Mouse (Mus musculus) CH12.LX (cell line): ENCODE results near the gene Tunar. TPM values are rescaled to one million over a fixed set of nuclear protein-coding genes. Genes with fewer than 3 reads are reported as not detected.

Experiments used
- DNase-seq: peaks from one replicate; pipeline ENCODE4 v3.0.0-alpha.2; 2013; ENCODE audit errors: extremely low read depth
- H3K27ac ChIP-seq: 2 replicates; pipeline ENCODE4 v1.5.1; 2012; ENCODE audit warnings: low read depth, mild to moderate bottlenecking, control low read depth, moderate library complexity; ENCODE audit not compliant: insufficient read depth
- H3K27me3 ChIP-seq: replicated peaks from 2 replicates; pipeline ENCODE3; 2012; ENCODE audit warnings: inconsistent platforms
- H3K36me3 ChIP-seq, 2 experiments: replicated peaks in 1 of 2; 2 replicates each; pipeline versions ENCODE3 to v1.6.1; 2012; ENCODE audit warnings: inconsistent platforms in 1 of 2, low read length in 1 of 2, mild to moderate bottlenecking in 1 of 2, mixed read lengths in 1 of 2, moderate library complexity in 1 of 2; ENCODE audit not compliant: control insufficient read depth in 1 of 2, insufficient read depth in 1 of 2
- H3K4me1 ChIP-seq, 2 experiments: 2 replicates each; pipeline ENCODE4 v1.6.1; 2012; ENCODE audit warnings: inconsistent platforms in 1 of 2, moderate library complexity in 1 of 2; ENCODE audit not compliant: insufficient read depth in 2 of 2, control insufficient read depth in 1 of 2
- H3K4me2 ChIP-seq: 2 replicates; pipeline ENCODE4 v1.6.1; 2012; ENCODE audit warnings: low read depth, mild to moderate bottlenecking, control low read depth; ENCODE audit not compliant: poor library complexity, insufficient read depth, severe bottlenecking
- H3K4me3 ChIP-seq, 3 experiments: fragments of 150-350 bp in 1 of 3; sonication (generic) in 1 of 3; replicated peaks in 1 of 3; 2 replicates each; pipeline versions ENCODE3 to v1.5.1; 2011 to 2012; ENCODE audit warnings: low read depth in 2 of 3, low read length in 2 of 3, mild to moderate bottlenecking in 2 of 3, moderate library complexity in 2 of 3, control low read depth in 1 of 3, improper control_type of control experiment in 1 of 3, inconsistent platforms in 1 of 3, mixed read lengths in 1 of 3; ENCODE audit not compliant: poor library complexity in 1 of 3
- H3K79me2 ChIP-seq: replicated peaks from 2 replicates; pipeline ENCODE4 v1.6.1; 2012; ENCODE audit warnings: mild to moderate bottlenecking, moderate library complexity; ENCODE audit not compliant: control insufficient read depth, poor library complexity, insufficient read depth, severe bottlenecking; ENCODE audit errors: extremely low read depth
- H3K9ac ChIP-seq: 2 replicates; pipeline ENCODE4 v1.6.1; 2012; ENCODE audit warnings: low read depth, mild to moderate bottlenecking, control low read depth, moderate library complexity; ENCODE audit not compliant: insufficient read depth
- H3K9me3 ChIP-seq: replicated peaks from 2 replicates; pipeline ENCODE3; 2012; ENCODE audit warnings: low read length, inconsistent platforms, mixed read lengths
- BHLHE40 ChIP-seq: IDR thresholded peaks from 2 replicates; pipeline ENCODE4 v1.6.1; 2011; ENCODE audit warnings: mild to moderate bottlenecking, low read depth, low read length, improper control_type of control experiment
- CHD1 ChIP-seq: IDR thresholded peaks from 2 replicates; pipeline ENCODE4 v1.6.1; 2012; ENCODE audit warnings: low read depth, low read length, improper control_type of control experiment, inconsistent platforms
- E2F4 ChIP-seq: IDR thresholded peaks from 2 replicates; pipeline ENCODE4 v1.6.1; 2011; ENCODE audit warnings: low read depth, low read length, improper control_type of control experiment; ENCODE audit not compliant: insufficient replicate concordance
- ELF1 ChIP-seq: IDR thresholded peaks from 2 replicates; pipeline ENCODE4 v1.6.1; 2014; ENCODE audit warnings: low read depth, mild to moderate bottlenecking, inconsistent platforms, low read length, improper control_type of control experiment
- EP300 ChIP-seq: IDR thresholded peaks from 2 replicates; pipeline ENCODE4 v1.6.1; 2011; ENCODE audit warnings: low read length, improper control_type of control experiment
- ETS1 ChIP-seq: conservative IDR thresholded peaks from 2 replicates; pipeline ENCODE4 v1.6.1; 2012; ENCODE audit warnings: low read depth, mild to moderate bottlenecking, inconsistent platforms, low read length, improper control_type of control experiment, moderate library complexity
- GABPA ChIP-seq: IDR thresholded peaks from 2 replicates; pipeline ENCODE4 v1.6.1; 2012; ENCODE audit warnings: low read depth, low read length, improper control_type of control experiment, inconsistent platforms; ENCODE audit not compliant: insufficient replicate concordance
- JUN ChIP-seq: IDR thresholded peaks from 2 replicates; pipeline ENCODE4 v1.6.1; 2011; ENCODE audit warnings: low read depth, mild to moderate bottlenecking, low read length, improper control_type of control experiment, moderate library complexity; ENCODE audit not compliant: insufficient read depth
- JUND ChIP-seq: conservative IDR thresholded peaks from 2 replicates; pipeline ENCODE4 v1.6.1; 2011; ENCODE audit warnings: low read depth, low read length, improper control_type of control experiment
- MAFK ChIP-seq: IDR thresholded peaks from 2 replicates; pipeline ENCODE4 v1.6.1; 2011; ENCODE audit warnings: low read length, improper control_type of control experiment; ENCODE audit not compliant: insufficient replicate concordance
- MAZ ChIP-seq: IDR thresholded peaks from 2 replicates; pipeline ENCODE4 v1.6.1; 2012; ENCODE audit warnings: low read depth, mild to moderate bottlenecking, inconsistent platforms, low read length, improper control_type of control experiment, moderate library complexity
- MEF2A ChIP-seq: IDR thresholded peaks from 2 replicates; pipeline ENCODE4 v1.6.1; 2014; ENCODE audit warnings: low read depth, mild to moderate bottlenecking, inconsistent platforms, low read length, improper control_type of control experiment, borderline replicate concordance
- MXI1 ChIP-seq: IDR thresholded peaks from 2 replicates; pipeline ENCODE4 v1.6.1; 2011; ENCODE audit warnings: mild to moderate bottlenecking, low read depth, low read length, improper control_type of control experiment
- MYC ChIP-seq: IDR thresholded peaks from 2 replicates; pipeline ENCODE4 v1.6.1; 2011; ENCODE audit warnings: low read depth, mild to moderate bottlenecking, improper control_type of control experiment, low read length
- NELFE ChIP-seq: IDR thresholded peaks from 2 replicates; pipeline ENCODE4 v1.6.1; 2011; ENCODE audit warnings: low read depth, low read length, improper control_type of control experiment
- NRF1 ChIP-seq: IDR thresholded peaks from 2 replicates; pipeline ENCODE4 v1.6.1; 2014; ENCODE audit warnings: low read depth, mild to moderate bottlenecking, inconsistent platforms, low read length, improper control_type of control experiment, moderate library complexity
- RAD21 ChIP-seq: IDR thresholded peaks from 2 replicates; pipeline ENCODE4 v1.6.1; 2011; ENCODE audit warnings: low read depth, mild to moderate bottlenecking, low read length, improper control_type of control experiment, moderate library complexity
- SMC3 ChIP-seq: IDR thresholded peaks from 2 replicates; pipeline ENCODE4 v1.6.1; 2011; ENCODE audit warnings: low read depth, low read length, improper control_type of control experiment
- TBP ChIP-seq: conservative IDR thresholded peaks from 2 replicates; pipeline ENCODE4 v1.6.1; 2011; ENCODE audit warnings: low read depth, low read length, improper control_type of control experiment
- UBTF ChIP-seq: IDR thresholded peaks from 2 replicates; pipeline ENCODE4 v1.6.1; 2012; ENCODE audit warnings: low read depth, mild to moderate bottlenecking, inconsistent platforms, low read length, improper control_type of control experiment, moderate library complexity
- USF1 ChIP-seq: IDR thresholded peaks from 2 replicates; pipeline ENCODE4 v1.6.1; 2014; ENCODE audit warnings: low read depth, mild to moderate bottlenecking, inconsistent platforms, low read length, improper control_type of control experiment
- USF2 ChIP-seq: conservative IDR thresholded peaks from 2 replicates; pipeline ENCODE4 v1.6.1; 2011; ENCODE audit warnings: low read depth, low read length, improper control_type of control experiment
- ZKSCAN1 ChIP-seq: IDR thresholded peaks from 2 replicates; pipeline ENCODE4 v1.6.1; 2012; ENCODE audit warnings: low read depth, inconsistent platforms, low read length, improper control_type of control experiment, borderline replicate concordance
- ZMIZ1 ChIP-seq: IDR thresholded peaks from 2 replicates; pipeline ENCODE4 v1.6.1; 2012; ENCODE audit warnings: low read depth, mild to moderate bottlenecking, inconsistent platforms, low read length, improper control_type of control experiment
- dilution Hi-C: fragments of 300-500 bp; cut with MboI; formaldehyde crosslinking; loops from 2 replicates; pipeline ENCODE4 v1.14.3; 2020; ENCODE audit warnings: low sequenced_read_pairs; ENCODE audit not compliant: extremely low pct_unique_long_range_greater_than_20kb, extremely low pct_ligation_motif_present
- in situ Hi-C: fragments of 300-500 bp; cut with MboI; formaldehyde crosslinking; loops from 3 replicates; pipeline ENCODE4 v1.14.3; 2019; ENCODE audit warnings: low sequenced_read_pairs, low pct_ligation_motif_present, low pct_unique_long_range_greater_than_20kb, mixed read lengths
- polyA plus RNA-seq: library from polyadenylated mRNA; unstranded; fragments of >175 nt; gene quantifications from 2 replicates; pipeline ENCODE4 v1.2.1, GENCODE M21; 2012; ENCODE audit warnings: low read depth; ENCODE audit not compliant: insufficient read length
- total RNA-seq, 2 experiments: library from RNA; depleted of rRNA; stranded (reverse); fragments of 300-350 nt in 1 of 2; fragments of >200 nt in 1 of 2; gene quantifications; 2 replicates each; pipeline ENCODE4 v1.2.3; 2012 to 2014

The Tunar gene
- total and polyA plus RNA-seq, 3 experiments = not detected

DNA sequence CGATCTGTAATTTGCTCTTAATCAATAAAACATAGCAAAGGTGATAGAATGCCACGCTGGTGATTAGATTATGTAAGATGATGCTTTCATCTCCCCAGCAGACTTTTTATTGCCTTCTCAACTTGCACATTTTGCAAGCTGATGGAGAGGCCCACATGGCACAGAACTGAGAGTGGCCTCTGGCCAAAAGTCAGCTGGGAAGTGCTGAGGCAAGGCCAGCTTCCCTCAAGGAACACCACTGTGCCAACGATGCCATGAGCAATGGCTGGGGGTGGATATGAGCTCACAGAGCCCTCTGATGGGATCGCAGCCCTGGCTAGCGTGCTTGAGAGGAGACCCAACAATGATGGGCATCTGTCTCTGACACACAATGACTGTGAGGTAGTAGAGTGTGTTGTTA, 6.6 kb upstream of the Tunar start:
- Histone ChIP-seq H3K4me3 (no peak overlapping the region), H3K27me3 (peaks cover 29% of the 10 kb centered on the region), H3K79me2 (no peaks in the 10 kb centered on the region), H3K4me2 (no peak overlapping the region), H3K4me1 (no peaks in the 10 kb centered on the region), H3K27ac (no peak overlapping the region), H3K36me3 (no peaks in the 10 kb centered on the region), H3K9ac (no peak overlapping the region), H3K9me3 (no peaks in the 10 kb centered on the region)
- in situ Hi-C loops (no loop called here), dilution Hi-C loops (no loop called here)
- DNase-seq = no peak
- no peak for TF ChIP-seq BHLHE40
- no peak for TF ChIP-seq USF2
- no peak for TF ChIP-seq TBP
- no peak for TF ChIP-seq MYC
- no peak for TF ChIP-seq USF1
- no peak for TF ChIP-seq ETS1
- no peak for TF ChIP-seq UBTF
- no peak for TF ChIP-seq MAFK
- TF ChIP-seq ZMIZ1 = no peak
- no peak for TF ChIP-seq ZKSCAN1
- TF ChIP-seq RAD21 = no peak
- no peak for TF ChIP-seq NELFE
- no peak for TF ChIP-seq MXI1
- no peak for TF ChIP-seq ELF1
- no peak for TF ChIP-seq NRF1
- TF ChIP-seq CHD1 = no peak
- TF ChIP-seq JUN = no peak

DNA sequence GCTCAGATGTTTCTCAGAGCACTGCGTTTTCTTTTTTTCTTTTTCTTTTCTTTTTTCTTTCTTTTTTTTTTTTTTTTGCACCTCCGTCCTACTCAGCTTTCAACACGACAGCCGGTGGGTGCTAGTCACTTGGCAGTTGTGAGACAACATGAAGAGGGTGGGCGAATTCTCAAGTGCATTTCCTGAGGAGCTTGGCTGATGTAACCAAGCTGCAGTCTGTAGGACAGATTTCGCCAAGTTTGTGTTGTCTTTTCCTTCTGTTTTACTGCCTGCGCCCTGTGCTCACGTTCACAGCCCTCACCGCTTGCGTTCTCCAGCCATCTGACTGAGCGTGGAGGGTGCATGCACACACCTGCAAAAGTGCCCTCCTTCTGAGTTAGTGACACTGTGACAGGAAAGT, 5.3 kb upstream of the Tunar start:
- dilution Hi-C loops = no loop called here
- Histone ChIP-seq H3K4me3 (no peak overlapping the region), H3K27me3 (peaks cover 38% of the 10 kb centered on the region)

More for the DNA sequence above, 5.3 kb upstream of the Tunar start:
- Histone ChIP-seq H3K9me3 (no peaks in the 10 kb centered on the region), H3K9ac (no peak overlapping the region), H3K79me2 (no peaks in the 10 kb centered on the region), H3K4me2 (no peak overlapping the region), H3K4me1 (no peaks in the 10 kb centered on the region), H3K27ac (no peak overlapping the region), H3K36me3 (no peaks in the 10 kb centered on the region)
- no peak for DNase-seq
- in situ Hi-C loops = no loop called here
- no peak for TF ChIP-seq E2F4
- no peak for TF ChIP-seq GABPA
- TF ChIP-seq MAFK = no peak
- no peak for TF ChIP-seq USF2
- no peak for TF ChIP-seq NRF1
- TF ChIP-seq MYC = no peak
- no peak for TF ChIP-seq MEF2A
- TF ChIP-seq USF1 = no peak
- no peak for TF ChIP-seq UBTF
- TF ChIP-seq JUND = no peak
- TF ChIP-seq SMC3 = no peak
- TF ChIP-seq EP300 = no peak
- TF ChIP-seq MAZ = no peak
